Mouse (Mus musculus) regulatory T cell (primary cell): ENCODE data around the gene Prpf18.
"Not testable (repeated sequence)": the region's sequence is repeated elsewhere in the genome, so short reads cannot be mapped to it uniquely, and the experiment has no call there.

Experiments
- in situ Hi-C: fragments of 300-600 bp; cut with MboI, MseI; formaldehyde crosslinking; loops from one replicate; pipeline ENCODE4 v1.15.1; 2025; ENCODE audit warnings: high pct_unique_total_duplicates

The Prpf18 gene

GRCm38 (mm10) chr2:4615014-4615546 lies 36.8 kb downstream of the Prpf18 start:
- in situ Hi-C loops: no loop called here

GRCm38 (mm10) chr2:4614276-4614929 lies 37.5 kb downstream of the Prpf18 start:
- in situ Hi-C loops: not testable (repeated sequence)

GRCm38 (mm10) chr2:4611704-4612103 lies 40.2 kb downstream of the Prpf18 start:
- in situ Hi-C loops: no loop called here

- in situ Hi-C loops: no loop called here
Measured at GRCm38 (mm10) chr2:4611295-4611694, 40.6 kb downstream of the Prpf18 start.

GRCm38 (mm10) chr2:4609433-4609832 lies 42.5 kb downstream of the Prpf18 start:
- in situ Hi-C loops: no loop called here

GRCm38 (mm10) chr2:4608253-4608652 lies 43.7 kb downstream of the Prpf18 start:
- in situ Hi-C loops: no loop called here

- in situ Hi-C loops: no loop called here
Measured at GRCm38 (mm10) chr2:4606559-4606958, 45.4 kb downstream of the Prpf18 start.

GRCm38 (mm10) chr2:4603361-4603945 lies 48.5 kb downstream of the Prpf18 start:
- in situ Hi-C loops: loop anchor here (5.0 kb wide), 1 partner anchor 101 kb away; no protein-coding TSS in a partner anchor

GRCm38 (mm10) chr2:4601034-4601890 lies 50.7 kb downstream of the Prpf18 start:
- in situ Hi-C loops: loop anchor here (5.0 kb wide), 1 partner anchor 99 kb away; no protein-coding TSS in a partner anchor

GRCm38 (mm10) chr2:4596992-4597391 lies 54.9 kb downstream of the Prpf18 start:
- in situ Hi-C loops: no loop called here

GRCm38 (mm10) chr2:4593878-4594387 lies 58.0 kb downstream of the Prpf18 start:
- in situ Hi-C loops: no loop called here

GRCm38 (mm10) chr2:4593433-4593832 lies 58.5 kb downstream of the Prpf18 start:
- in situ Hi-C loops: no loop called here

- in situ Hi-C loops: no loop called here
Measured at GRCm38 (mm10) chr2:4592666-4593065, 59.2 kb downstream of the Prpf18 start.

GRCm38 (mm10) chr2:4591647-4592046 lies 60.3 kb downstream of the Prpf18 start:
- in situ Hi-C loops: no loop called here

- in situ Hi-C loops: no loop called here
Measured at GRCm38 (mm10) chr2:4587685-4588409, 64.1 kb downstream of the Prpf18 start.

- in situ Hi-C loops: no loop called here
Measured at GRCm38 (mm10) chr2:4586245-4586644, 65.7 kb downstream of the Prpf18 start.

- in situ Hi-C loops: no loop called here
Measured at GRCm38 (mm10) chr2:4584252-4584651, 67.7 kb downstream of the Prpf18 start.

- in situ Hi-C loops: no loop called here
Measured at GRCm38 (mm10) chr2:4582930-4583329, 69.0 kb downstream of the Prpf18 start.

GRCm38 (mm10) chr2:4580666-4581065 lies 71.2 kb downstream of the Prpf18 start:
- in situ Hi-C loops: no loop called here

GRCm38 (mm10) chr2:4579357-4580068 lies 72.4 kb downstream of the Prpf18 start:
- in situ Hi-C loops: no loop called here

- in situ Hi-C loops: no loop called here
Measured at GRCm38 (mm10) chr2:4578291-4578690, 73.6 kb downstream of the Prpf18 start.
